Mouse (Mus musculus) MEL (cell line): ENCODE results near the gene Wrb.

ENCODE experiments used
- CTCF ChIP-seq, 3 experiments: IDR thresholded peaks in 2 of 3; conservative IDR thresholded peaks in 1 of 3; 2 replicates each; pipeline ENCODE4 v1.5.1; 2011 to 2012; ENCODE audit warnings: low read length in 3 of 3, low read depth in 2 of 3, mild to moderate bottlenecking in 2 of 3, improper control_type of control experiment in 1 of 3, inconsistent platforms in 1 of 3, mixed read lengths in 1 of 3, moderate library complexity in 1 of 3; ENCODE audit not compliant: control insufficient read depth in 1 of 3, insufficient read depth in 1 of 3, poor library complexity in 1 of 3, severe bottlenecking in 1 of 3
- GATA1 ChIP-seq: IDR thresholded peaks from 2 replicates; pipeline ENCODE4 v1.6.1; 2011; ENCODE audit warnings: low read depth, low read length, improper control_type of control experiment
- POLR2A ChIP-seq, 2 experiments: IDR thresholded peaks; 2 replicates each; pipeline ENCODE4 v1.6.1; 2011 to 2012; ENCODE audit warnings: low read length in 2 of 2, mild to moderate bottlenecking in 2 of 2, control low read depth in 1 of 2, improper control_type of control experiment in 1 of 2, low read depth in 1 of 2, moderate library complexity in 1 of 2; ENCODE audit not compliant: control insufficient read depth in 1 of 2, insufficient read depth in 1 of 2, poor library complexity in 1 of 2
- RAD21 ChIP-seq: IDR thresholded peaks from 2 replicates; pipeline ENCODE4 v1.6.1; 2011; ENCODE audit warnings: mild to moderate bottlenecking, low read depth, low read length, improper control_type of control experiment
- USF1 ChIP-seq: IDR thresholded peaks from 2 replicates; pipeline ENCODE4 v1.6.1; 2014; ENCODE audit warnings: low read depth, mild to moderate bottlenecking, inconsistent platforms, low read length, improper control_type of control experiment, moderate library complexity

- TF ChIP-seq POLR2A (IDR thresholded peaks at IDR 0.05; ENCODE audit: control insufficient read depth in 1 of 2, insufficient read depth in 1 of 2, low read depth in 1 of 2, low read length in 2 of 2, poor library complexity in 1 of 2), result no peak
- TF ChIP-seq CTCF (IDR thresholded peaks at IDR 0.05 in 2 of 3, conservative IDR thresholded peaks at IDR 0.05 in 1 of 3; ENCODE audit: control insufficient read depth in 1 of 3, insufficient read depth in 1 of 3, low read depth in 2 of 3, low read length in 3 of 3, poor library complexity in 1 of 3, severe bottlenecking in 1 of 3), result no peak
- TF ChIP-seq RAD21, result no peak
- no peak for TF ChIP-seq GATA1
- TF ChIP-seq USF1, result no peak
These were observed 49.2 kb upstream of the Wrb start for GRCm38 (mm10) chr16:96095966-96096365.
